Mouse (Mus musculus) lung, embryonic 14.5 days (tissue): ENCODE measurements around the gene Emg1. TPM values are rescaled to one million over a fixed set of nuclear protein-coding genes. Genes with fewer than 3 reads are reported as not detected.

ENCODE experiments used
- ATAC-seq: fragments of 200-750 bp; cut with Nextera tagmentation; 2 replicates; pipeline ENCODE4 v1.8.0; 2017; ENCODE audit warnings: mild to moderate bottlenecking, moderate TSS enrichment, moderate library complexity; ENCODE audit not compliant: insufficient read depth
- DNase-seq: peaks from one replicate; pipeline ENCODE4 v3.0.0-alpha.2; 2015
- H3K27ac ChIP-seq: fragments of 300-500 bp; sonication (generic); 2 replicates; pipeline ENCODE4 v1.5.1; 2014; ENCODE audit warnings: low read depth, mild to moderate bottlenecking, moderate library complexity
- H3K27me3 ChIP-seq: fragments of 300-500 bp; sonication (generic); 2 replicates; pipeline ENCODE4 v1.6.1; 2014; ENCODE audit warnings: low read length, control low read depth; ENCODE audit not compliant: insufficient read depth
- H3K36me3 ChIP-seq: fragments of 300-500 bp; sonication (generic); 2 replicates; pipeline ENCODE4 v1.6.1; 2014; ENCODE audit warnings: control low read depth; ENCODE audit not compliant: insufficient read depth
- H3K4me1 ChIP-seq: fragments of 300-500 bp; sonication (generic); 2 replicates; pipeline ENCODE4 v1.6.1; 2014; ENCODE audit warnings: antibody characterized with exemption, control low read depth; ENCODE audit not compliant: insufficient read depth
- H3K4me2 ChIP-seq: fragments of 300-500 bp; sonication (generic); 2 replicates; pipeline ENCODE4 v1.6.1; 2014; ENCODE audit warnings: mild to moderate bottlenecking
- H3K4me3 ChIP-seq: fragments of 300-500 bp; sonication (generic); 2 replicates; pipeline ENCODE4 v1.5.1; 2014; ENCODE audit warnings: low read depth, low read length
- H3K9ac ChIP-seq: fragments of 300-500 bp; sonication (generic); 2 replicates; pipeline ENCODE4 v1.6.1; 2014
- H3K9me3 ChIP-seq: fragments of 300-500 bp; sonication (generic); 2 replicates; pipeline ENCODE4 v1.6.1; 2016; ENCODE audit warnings: low read depth, low read length, control low read depth
- CTCF ChIP-seq: IDR thresholded peaks from 2 replicates; pipeline ENCODE4 v1.5.1; 2016; ENCODE audit warnings: antibody characterized with exemption, low read depth
- WGBS: fragments of 180-500 bp; shearing (Covaris S2); extraction: QIAGEN DNeasy Blood & Tissue Kit; methylation state at CpG from one replicate; pipeline ENCODE4 v1.1.7; 2014; 5-methylcytosine and 5-hydroxymethylcytosine counted together
- polyA plus RNA-seq: library from polyadenylated mRNA; unstranded; fragments of >200 nt; fragmentation: Nextera tagmentation; extraction: Ambion mirVana; gene quantifications from 2 replicates; pipeline ENCODE4 v1.2.1, GENCODE M21; 2014

Emg1 gene
- polyA plus RNA-seq, 1 experiment from 2014 or later = 228 TPM

- Histone ChIP-seq H3K27me3 (no peaks in the 10 kb centered on the region), H3K4me3 (no peak overlapping the region), H3K9me3 (no peaks in the 10 kb centered on the region), H3K27ac (no peak overlapping the region), H3K36me3 (no peaks in the 10 kb centered on the region), H3K4me1 (no peaks in the 10 kb centered on the region), H3K4me2 (no peak overlapping the region), H3K9ac (no peak overlapping the region)
- WGBS = 76% methylated on average over 6 of the region's 6 CpGs
- ATAC-seq (no peak), DNase-seq (no peak)
- no peak for TF ChIP-seq CTCF
Observed at GRCm38 (mm10) chr6:124676171-124676570, 35.8 kb downstream of the Emg1 start.

- no peak for ATAC-seq
- Histone ChIP-seq H3K27me3 (no peaks in the 10 kb centered on the region), H3K4me1 (no peaks in the 10 kb centered on the region), H3K36me3 (no peaks in the 10 kb centered on the region), H3K27ac (no peak overlapping the region), H3K9me3 (no peaks in the 10 kb centered on the region), H3K4me3 (no peak overlapping the region), H3K9ac (no peak overlapping the region), H3K4me2 (no peak overlapping the region)
- DNase-seq = no peak
- WGBS = 95% methylated on average over 7 of the region's 7 CpGs
- TF ChIP-seq CTCF = no peak
Observed at GRCm38 (mm10) chr6:124674591-124674990, 37.4 kb downstream of the Emg1 start.

GRCm38 (mm10) chr6:124673619-124674018 is 38.4 kb downstream of the Emg1 start:
- Histone ChIP-seq H3K27me3 (no peaks in the 10 kb centered on the region), H3K4me2 (no peak overlapping the region), H3K9ac (no peak overlapping the region), H3K27ac (no peak overlapping the region), H3K9me3 (no peaks in the 10 kb centered on the region), H3K4me1 (no peaks in the 10 kb centered on the region), H3K36me3 (no peaks in the 10 kb centered on the region), H3K4me3 (no peak overlapping the region)
- no peak for DNase-seq
- 91% methylated on average over 9 of the region's 9 CpGs for WGBS
- no peak for ATAC-seq
- TF ChIP-seq CTCF = no peak

- H3K9me3 ChIP-seq = no peaks in the 10 kb centered on the region
- WGBS = 61% methylated on average over 6 of the region's 6 CpGs
- no peak for TF ChIP-seq CTCF
- no peak overlapping the region for H3K27ac ChIP-seq
- no peak overlapping the region for H3K4me3 ChIP-seq
- H3K9ac ChIP-seq = no peak overlapping the region
- ATAC-seq = no peak
- DNase-seq = no peak
- H3K36me3 ChIP-seq = no peaks in the 10 kb centered on the region
- no peaks in the 10 kb centered on the region for H3K27me3 ChIP-seq
- H3K4me1 ChIP-seq = no peaks in the 10 kb centered on the region
- no peak overlapping the region for H3K4me2 ChIP-seq
Observed at GRCm38 (mm10) chr6:124672100-124672499, 39.9 kb downstream of the Emg1 start.

- Histone ChIP-seq H3K4me2 (no peak overlapping the region), H3K9ac (no peak overlapping the region), H3K9me3 (no peaks in the 10 kb centered on the region), H3K36me3 (no peaks in the 10 kb centered on the region), H3K4me3 (no peak overlapping the region), H3K27ac (no peak overlapping the region), H3K4me1 (no peaks in the 10 kb centered on the region), H3K27me3 (no peaks in the 10 kb centered on the region)
- ATAC-seq (no peak), DNase-seq (no peak)
- 83% methylated on average over 7 of the region's 7 CpGs for WGBS
- TF ChIP-seq CTCF = no peak
Observed at GRCm38 (mm10) chr6:124670281-124670900, 41.6 kb downstream of the Emg1 start.

- no peaks in the 10 kb centered on the region for H3K36me3 ChIP-seq
- no peak overlapping the region for H3K27ac ChIP-seq
- H3K4me1 ChIP-seq = no peaks in the 10 kb centered on the region
- no peak for ATAC-seq
- H3K4me2 ChIP-seq = no peak overlapping the region
- no peak for TF ChIP-seq CTCF
- H3K4me3 ChIP-seq = no peak overlapping the region
- no peak for DNase-seq
- WGBS = 89% methylated on average over 11 of the region's 11 CpGs
- H3K9me3 ChIP-seq = no peaks in the 10 kb centered on the region
- no peak overlapping the region for H3K9ac ChIP-seq
- H3K27me3 ChIP-seq = no peaks in the 10 kb centered on the region
Observed at GRCm38 (mm10) chr6:124669234-124669859, 42.6 kb downstream of the Emg1 start.

GRCm38 (mm10) chr6:124665011-124665410 is 47.0 kb downstream of the Emg1 start:
- Histone ChIP-seq H3K4me1 (no peaks in the 10 kb centered on the region), H3K9ac (no peak overlapping the region), H3K4me2 (no peak overlapping the region), H3K4me3 (no peak overlapping the region), H3K27me3 (no peaks in the 10 kb centered on the region), H3K36me3 (no peaks in the 10 kb centered on the region), H3K9me3 (no peaks in the 10 kb centered on the region), H3K27ac (no peak overlapping the region)
- 92% methylated on average over 10 of the region's 10 CpGs for WGBS
- DNase-seq (no peak), ATAC-seq (no peak)
- TF ChIP-seq CTCF = no peak
